Mouse (Mus musculus) lung, postnatal 0 days (tissue): ENCODE measurements at regions not wholly inside any gene's neighbourhood (a gene's known extent, or its start where the extent isn't known, plus 50 kb on each side); places are given as distances from the start of the nearest gene placed in this dataset.

Source experiments
- ATAC-seq: fragments of 200-750 bp; cut with Nextera tagmentation; 2 replicates; pipeline ENCODE4 v1.8.0; 2017; ENCODE audit warnings: moderate library complexity
- DNase-seq: peaks from one replicate; pipeline ENCODE4 v3.0.0-alpha.2; 2016; ENCODE audit warnings: low spot score
- H3K27ac ChIP-seq: fragments of 300-500 bp; sonication (generic); 2 replicates; pipeline ENCODE4 v1.5.1; 2014; ENCODE audit warnings: antibody characterized with exemption, mild to moderate bottlenecking, low read length, mixed read lengths
- H3K27me3 ChIP-seq: fragments of 300-500 bp; sonication (generic); replicated peaks from 2 replicates; pipeline ENCODE4 v1.6.1; 2014; ENCODE audit warnings: low read length, mixed read lengths; ENCODE audit not compliant: insufficient read depth
- H3K36me3 ChIP-seq: fragments of 300-500 bp; sonication (generic); 2 replicates; pipeline ENCODE4 v1.6.1; 2014; ENCODE audit warnings: low read length, mixed read lengths; ENCODE audit not compliant: insufficient read depth
- H3K4me1 ChIP-seq: fragments of 300-500 bp; sonication (generic); 2 replicates; pipeline ENCODE4 v1.6.1; 2014; ENCODE audit warnings: antibody characterized with exemption, low read depth, low read length, mixed read lengths; ENCODE audit not compliant: insufficient read depth
- H3K4me2 ChIP-seq: fragments of 300-500 bp; sonication (generic); replicated peaks from 2 replicates; pipeline ENCODE4 v1.6.1; 2014; ENCODE audit warnings: low read depth, mild to moderate bottlenecking, low read length, moderate library complexity, mixed read lengths
- H3K4me3 ChIP-seq: fragments of 300-500 bp; sonication (generic); 2 replicates; pipeline ENCODE4 v1.5.1; 2014; ENCODE audit warnings: low read depth, low read length
- H3K9ac ChIP-seq: fragments of 300-500 bp; sonication (generic); replicated peaks from 2 replicates; pipeline ENCODE4 v1.6.1; 2014; ENCODE audit warnings: low read depth, mild to moderate bottlenecking
- H3K9me3 ChIP-seq: fragments of 300-500 bp; sonication (generic); 2 replicates; pipeline ENCODE4 v1.6.1; 2016; ENCODE audit warnings: low read length, mixed read lengths
- CTCF ChIP-seq: IDR thresholded peaks from 2 replicates; pipeline ENCODE4 v1.5.1; 2016; ENCODE audit warnings: antibody characterized with exemption, mild to moderate bottlenecking
- EP300 ChIP-seq: IDR thresholded peaks from 2 replicates; pipeline ENCODE4 v1.6.1; 2016; ENCODE audit warnings: antibody characterized with exemption, mild to moderate bottlenecking, control low read depth
- WGBS: fragments of 180-500 bp; shearing (Covaris S2); extraction: QIAGEN DNeasy Blood & Tissue Kit; methylation state at CpG from one replicate; pipeline ENCODE4 v1.1.7; 2014; 5-methylcytosine and 5-hydroxymethylcytosine counted together

GRCm38 (mm10) chr13:43948606-43949005 lies 164.0 kb downstream of the Cd83 start:
- H3K27ac ChIP-seq: no peak overlapping the region
- no peaks in the 10 kb centered on the region for H3K9me3 ChIP-seq
- H3K9ac ChIP-seq: no peak overlapping the region
- H3K4me2 ChIP-seq: no peak overlapping the region
- no peak for DNase-seq
- no peak overlapping the region for H3K4me3 ChIP-seq
- peaks cover 4% of the 10 kb centered on the region; the same call in 1 of the 2 replicates for H3K4me1 ChIP-seq
- no peak for TF ChIP-seq CTCF
- TF ChIP-seq EP300: no peak
- WGBS: 86% methylated on average over 3 of the region's 3 CpGs
- ATAC-seq: no peak
- no peaks in the 10 kb centered on the region for H3K27me3 ChIP-seq
- H3K36me3 ChIP-seq: no peaks in the 10 kb centered on the region

GRCm38 (mm10) chr13:43949740-43950643 lies 165.4 kb downstream of the Cd83 start:
- no peaks in the 10 kb centered on the region for H3K27me3 ChIP-seq
- no peak for DNase-seq

GRCm38 (mm10) chr13:43952491-43952890 lies 167.9 kb downstream of the Cd83 start:
- no peak for TF ChIP-seq EP300
- no peak for TF ChIP-seq CTCF
- H3K4me1 ChIP-seq: peaks cover 4% of the 10 kb centered on the region; the same call in 1 of the 2 replicates
- ATAC-seq: no peak
- no peak overlapping the region for H3K9ac ChIP-seq
- WGBS: 58% methylated on average over 4 of the region's 4 CpGs
- no peak for DNase-seq
- no peaks in the 10 kb centered on the region for H3K36me3 ChIP-seq
- no peak overlapping the region for H3K4me2 ChIP-seq
- H3K27ac ChIP-seq: no peak overlapping the region
- H3K9me3 ChIP-seq: no peaks in the 10 kb centered on the region
- no peak overlapping the region for H3K4me3 ChIP-seq
- no peaks in the 10 kb centered on the region for H3K27me3 ChIP-seq

More at GRCm38 (mm10) chr13:43949740-43950643, 165.4 kb downstream of the Cd83 start:
- ATAC-seq: no peak
- 39% methylated on average over 15 of the region's 15 CpGs for WGBS
- Histone ChIP-seq H3K4me3 (no peak overlapping the region), H3K27ac (no peak overlapping the region), H3K4me1 (peaks cover 4% of the 10 kb centered on the region; the same call in 1 of the 2 replicates), H3K9ac (no peak overlapping the region), H3K36me3 (no peaks in the 10 kb centered on the region), H3K4me2 (no peak overlapping the region), H3K9me3 (no peaks in the 10 kb centered on the region)
- TF ChIP-seq CTCF (no peak), EP300 (no peak)

GRCm38 (mm10) chr13:43952972-43953592 lies 168.5 kb downstream of the Cd83 start:
- peaks cover 4% of the 10 kb centered on the region; the same call in 1 of the 2 replicates for H3K4me1 ChIP-seq
- WGBS: 86% methylated on average over 5 of the region's 5 CpGs
- H3K4me2 ChIP-seq: no peak overlapping the region
- H3K27me3 ChIP-seq: no peaks in the 10 kb centered on the region
- DNase-seq (no peak), ATAC-seq (no peak)
- no peak overlapping the region for H3K27ac ChIP-seq
- H3K9ac ChIP-seq: no peak overlapping the region
- no peak for TF ChIP-seq EP300
- no peak overlapping the region for H3K4me3 ChIP-seq
- no peaks in the 10 kb centered on the region for H3K36me3 ChIP-seq
- no peaks in the 10 kb centered on the region for H3K9me3 ChIP-seq

GRCm38 (mm10) chr13:43954714-43955393 lies 170.3 kb downstream of the Cd83 start:
- Histone ChIP-seq H3K4me1 (peaks cover under 1% of the 10 kb centered on the region; the same call in 1 of the 2 replicates), H3K4me3 (no peak overlapping the region), H3K36me3 (no peaks in the 10 kb centered on the region), H3K4me2 (no peak overlapping the region), H3K9ac (no peak overlapping the region), H3K27me3 (no peaks in the 10 kb centered on the region), H3K9me3 (no peaks in the 10 kb centered on the region), H3K27ac (no peak overlapping the region)
- TF ChIP-seq EP300: no peak
- no peak for TF ChIP-seq CTCF
- DNase-seq (no peak), ATAC-seq (no peak)
- 87% methylated on average over 10 of the region's 10 CpGs for WGBS

- no peaks in the 10 kb centered on the region for H3K9me3 ChIP-seq
- no peak for TF ChIP-seq EP300
- no peak for TF ChIP-seq CTCF
- H3K27ac ChIP-seq: no peak overlapping the region
- no peak overlapping the region for H3K9ac ChIP-seq
- H3K4me1 ChIP-seq: no peaks in the 10 kb centered on the region
- no peaks in the 10 kb centered on the region for H3K27me3 ChIP-seq
- ATAC-seq (no peak), DNase-seq (no peak)
- no peak overlapping the region for H3K4me3 ChIP-seq
- H3K36me3 ChIP-seq: no peaks in the 10 kb centered on the region
- WGBS: 84% methylated on average over 2 of the region's 2 CpGs
- no peak overlapping the region for H3K4me2 ChIP-seq
Observed at GRCm38 (mm10) chr13:43957046-43957445, 172.5 kb downstream of the Cd83 start.
